Mouse (Mus musculus) limb, embryonic 10.5 days (tissue): ENCODE results near the gene Trdmt1. TPM values are rescaled to one million over a fixed set of nuclear protein-coding genes. Genes with fewer than 3 reads are reported as not detected.

Source experiments
- DNase-seq: peaks from one replicate; pipeline ENCODE4 v3.0.0-alpha.2; 2017; ENCODE audit warnings: low spot score
- H3K27ac ChIP-seq: fragments of 300-500 bp; sonication (generic); 2 replicates; pipeline ENCODE4 v1.5.1; 2016; ENCODE audit warnings: mild to moderate bottlenecking
- H3K27me3 ChIP-seq: fragments of 300-500 bp; sonication (generic); 2 replicates; pipeline ENCODE4 v1.6.1; 2016; ENCODE audit warnings: low read depth, mild to moderate bottlenecking; ENCODE audit not compliant: poor library complexity, severe bottlenecking
- H3K36me3 ChIP-seq: fragments of 300-500 bp; sonication (generic); 2 replicates; pipeline ENCODE4 v1.6.1; 2016; ENCODE audit warnings: mild to moderate bottlenecking, moderate library complexity
- H3K4me1 ChIP-seq: fragments of 300-500 bp; sonication (generic); 2 replicates; pipeline ENCODE4 v1.6.1; 2016
- H3K4me3 ChIP-seq: fragments of 300-500 bp; sonication (generic); 2 replicates; pipeline ENCODE4 v1.5.1; 2016; ENCODE audit warnings: mild to moderate bottlenecking, moderate library complexity
- H3K9me3 ChIP-seq: fragments of 300-500 bp; sonication (generic); replicated peaks from 2 replicates; pipeline ENCODE4 v1.6.1; 2016; ENCODE audit warnings: mild to moderate bottlenecking
- WGBS: fragments of 180-500 bp; shearing (Covaris S2); methylation state at CpG from one replicate; pipeline ENCODE4 v1.1.7; 2016; 5-methylcytosine and 5-hydroxymethylcytosine counted together
- polyA plus RNA-seq: library from polyadenylated mRNA; unstranded; fragments of >200 nt; fragmentation: Nextera tagmentation; extraction: Ambion mirVana; gene quantifications from 2 replicates; pipeline ENCODE4 v1.2.1, GENCODE M21; 2016

The Trdmt1 gene
- polyA plus RNA-seq, 1 experiment from 2014 or later = 7.7 TPM

DNA sequence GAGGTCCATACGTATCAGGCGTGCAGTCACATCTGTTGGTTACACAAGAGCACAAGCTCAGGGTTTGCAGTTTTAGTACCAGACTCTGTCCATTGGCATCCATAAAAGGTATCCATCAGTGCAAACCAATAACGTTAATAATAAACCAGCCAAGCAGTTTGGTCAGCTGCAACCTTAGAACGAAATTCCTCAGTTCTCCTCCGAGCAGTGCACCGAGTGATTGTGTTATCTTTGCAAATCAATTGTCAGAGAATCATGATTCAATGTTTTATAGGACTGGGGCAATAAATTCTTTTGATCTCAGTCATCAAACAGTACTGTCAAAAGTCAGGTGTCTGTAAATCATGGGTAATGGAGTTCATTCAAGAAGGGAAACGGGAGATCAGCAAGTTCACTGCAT is 65.3 kb downstream of the Trdmt1 start:
- Histone ChIP-seq H3K4me1 (no peaks in the 10 kb centered on the region), H3K9me3 (no peaks in the 10 kb centered on the region), H3K27ac (no peak overlapping the region), H3K36me3 (no peaks in the 10 kb centered on the region), H3K4me3 (no peak overlapping the region), H3K27me3 (no peaks in the 10 kb centered on the region)
- no peak for DNase-seq
- 83% methylated on average over 7 of the region's 7 CpGs for WGBS

GRCm38 (mm10) chr2:13470108-13470507 is 74.4 kb downstream of the Trdmt1 start:
- Histone ChIP-seq H3K36me3 (no peaks in the 10 kb centered on the region), H3K27ac (no peak overlapping the region), H3K4me1 (no peaks in the 10 kb centered on the region), H3K4me3 (no peak overlapping the region), H3K27me3 (no peaks in the 10 kb centered on the region), H3K9me3 (no peaks in the 10 kb centered on the region)
- no peak for DNase-seq
- 86% methylated on average over 3 of the region's 3 CpGs for WGBS

- no peaks in the 10 kb centered on the region for H3K27me3 ChIP-seq
- no peak overlapping the region for H3K27ac ChIP-seq
- DNase-seq = no peak
- no peaks in the 10 kb centered on the region for H3K4me1 ChIP-seq
- no peaks in the 10 kb centered on the region for H3K36me3 ChIP-seq
- 93% methylated on average over 4 of the region's 4 CpGs for WGBS
- H3K4me3 ChIP-seq = no peak overlapping the region
- no peaks in the 10 kb centered on the region for H3K9me3 ChIP-seq
Measured at GRCm38 (mm10) chr2:13469641-13470040, 74.8 kb downstream of the Trdmt1 start.

- no peak overlapping the region for H3K4me3 ChIP-seq
- DNase-seq = no peak
- no peaks in the 10 kb centered on the region for H3K36me3 ChIP-seq
- 94% methylated on average over 3 of the region's 3 CpGs for WGBS
- H3K4me1 ChIP-seq = no peaks in the 10 kb centered on the region
- no peaks in the 10 kb centered on the region for H3K27me3 ChIP-seq
- H3K27ac ChIP-seq = no peak overlapping the region
- H3K9me3 ChIP-seq = no peaks in the 10 kb centered on the region
Measured at GRCm38 (mm10) chr2:13466685-13467084, 77.8 kb downstream of the Trdmt1 start.

Other genes starting within 250 kb of the Trdmt1 start
- 0.05 TPM in 2 replicates for gene Cubn, start 52.9 kb downstream of the Trdmt1 start, polyA plus RNA-seq
- gene Vim, start 29.3 kb upstream of the Trdmt1 start, polyA plus RNA-seq = 183 and 240 TPM in 2 replicates
- gene St8sia6, start 249.4 kb upstream of the Trdmt1 start, polyA plus RNA-seq = 0.88 and 1.7 TPM in 2 replicates